Comparison of ENCODE assay signal across 15 mouse cellular contexts in the genomic region with DNA sequence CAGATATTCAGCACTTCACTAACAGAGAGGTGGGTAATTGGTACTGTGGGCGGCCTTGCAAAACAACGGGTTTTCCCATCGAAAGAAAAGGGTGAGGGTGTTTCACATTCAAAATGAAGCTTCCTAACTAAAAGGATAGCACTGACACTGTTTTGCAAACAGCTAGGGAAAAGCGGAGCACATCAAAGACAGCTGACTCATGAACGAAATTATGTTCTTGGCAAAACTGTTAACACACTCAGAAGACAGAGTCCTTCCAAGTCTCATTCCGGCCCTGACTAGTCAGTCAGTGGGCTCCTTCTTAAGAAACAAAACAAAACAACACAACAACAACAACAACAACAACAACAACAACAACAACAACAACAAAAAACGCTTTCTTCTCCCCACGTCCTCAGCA. TPM values are rescaled to one million over a fixed set of nuclear protein-coding genes. Genes with fewer than 3 reads are reported as not detected.
DNase-seq lines count a peak whose midpoint lies in the region; ATAC-seq lines count a peak whose summit lies in the region.
"Had no signal": no experiment of that assay in that cellular context is flagged by ENCODE, and none has a peak within 500 bp of the region (broad histone marks: within the 10 kb centered on the region; RNA-seq: fewer than 3 reads in every experiment).

No protein-coding gene starts in this region.

- H3K4me2 ChIP-seq in heart, embryonic 11.5 days: no peak overlapping the region
- H3K4me2 ChIP-seq in midbrain, embryonic 13.5 days (replicated peaks): no peak overlapping the region
- H3K4me2 ChIP-seq: limb, embryonic 13.5 days had no signal

- no peak overlapping the region for H3K9ac ChIP-seq in heart, embryonic 11.5 days (ENCODE audit: low read depth, low read length)
- H3K9ac ChIP-seq in midbrain, embryonic 13.5 days (replicated peaks): no peak overlapping the region
- H3K9ac ChIP-seq: limb, embryonic 13.5 days had no signal

- H3K4me1 ChIP-seq in heart, embryonic 10.5 days: peaks cover 77% of the 10 kb centered on the region
- H3K4me1 ChIP-seq in heart, embryonic 11.5 days (ENCODE audit: control insufficient read depth, insufficient read depth, low read length): peaks cover 67% of the 10 kb centered on the region
- peaks cover 12% of the 10 kb centered on the region for H3K4me1 ChIP-seq in midbrain, embryonic 10.5 days
- no peaks in the 10 kb centered on the region for H3K4me1 ChIP-seq in midbrain, embryonic 13.5 days (replicated peaks)

- H3K4me3 ChIP-seq in heart, embryonic 10.5 days: no peak overlapping the region
- no peak overlapping the region for H3K4me3 ChIP-seq in heart, embryonic 11.5 days (ENCODE audit: low read depth, low read length)
- no peak overlapping the region for H3K4me3 ChIP-seq in midbrain, embryonic 10.5 days
- no peak overlapping the region for H3K4me3 ChIP-seq in midbrain, embryonic 13.5 days (replicated peaks)
- H3K4me3 ChIP-seq: erythroblast, embryonic 14.5 days; left cerebral cortex, adult 2 months; limb, embryonic 13.5 days had no signal

- no peaks in the 10 kb centered on the region for H3K9me3 ChIP-seq in heart, embryonic 10.5 days
- no peaks in the 10 kb centered on the region for H3K9me3 ChIP-seq in heart, embryonic 11.5 days (replicated peaks; ENCODE audit: control insufficient read depth, low read length)
- H3K9me3 ChIP-seq in midbrain, embryonic 10.5 days (replicated peaks): no peaks in the 10 kb centered on the region
- H3K9me3 ChIP-seq in midbrain, embryonic 13.5 days: no peaks in the 10 kb centered on the region
- H3K9me3 ChIP-seq: limb, embryonic 13.5 days had no signal

- H3K36me3 ChIP-seq in heart, embryonic 10.5 days: no peaks in the 10 kb centered on the region
- H3K36me3 ChIP-seq in heart, embryonic 11.5 days (ENCODE audit: control insufficient read depth, insufficient read depth, low read length): no peaks in the 10 kb centered on the region
- no peaks in the 10 kb centered on the region for H3K36me3 ChIP-seq in midbrain, embryonic 10.5 days
- H3K36me3 ChIP-seq in midbrain, embryonic 13.5 days: no peaks in the 10 kb centered on the region
- H3K36me3 ChIP-seq: limb, embryonic 13.5 days had no signal

- H3K27me3 ChIP-seq in heart, embryonic 10.5 days (ENCODE audit: insufficient read depth, poor library complexity, severe bottlenecking): no peaks in the 10 kb centered on the region
- H3K27me3 ChIP-seq in heart, embryonic 11.5 days (ENCODE audit: control insufficient read depth, insufficient read depth, low read length): no peaks in the 10 kb centered on the region
- H3K27me3 ChIP-seq in midbrain, embryonic 10.5 days (ENCODE audit: low read depth, poor library complexity, severe bottlenecking): no peaks in the 10 kb centered on the region
- no peaks in the 10 kb centered on the region for H3K27me3 ChIP-seq in midbrain, embryonic 13.5 days
- H3K27me3 ChIP-seq: limb, embryonic 13.5 days had no signal

- H3K27ac ChIP-seq in heart, embryonic 10.5 days: peak overlapping the region; percentile 72
- H3K27ac ChIP-seq in heart, embryonic 11.5 days (ENCODE audit: low read depth, low read length): no peak overlapping the region
- H3K27ac ChIP-seq in midbrain, embryonic 10.5 days (replicated peaks): 0 out of 2 replicates have a peak overlapping the region, but pooled peaks have one; percentile 42
- no peak overlapping the region for H3K27ac ChIP-seq in midbrain, embryonic 13.5 days
- H3K27ac ChIP-seq: left cerebral cortex, adult 2 months; limb, embryonic 13.5 days; macrophage had no signal

- ATAC-seq in heart, embryonic 11.5 days (replicated peaks; ENCODE audit: insufficient number of reproducible peaks, low FRiP score, low TSS enrichment): no peak
- no peak for ATAC-seq in midbrain, embryonic 13.5 days
- ATAC-seq: intestine, postnatal 0 days had no signal

- 68% methylated on average over 8 of the region's 8 CpGs for WGBS in heart, embryonic 10.5 days
- WGBS in heart, embryonic 11.5 days (ENCODE audit: insufficient replicate concordance): 54% methylated on average over 8 of the region's 8 CpGs
- WGBS in midbrain, embryonic 10.5 days: 81% methylated on average over 8 of the region's 8 CpGs
- 81% methylated on average over 8 of the region's 8 CpGs for WGBS in midbrain, embryonic 13.5 days

- peak; percentile 26 for DNase-seq in adrenal gland, postnatal 14 days
- no peak for DNase-seq in adrenal gland, postnatal 10 days
- DNase-seq in heart, embryonic 10.5 days (ENCODE audit: low spot score): no peak
- DNase-seq in midbrain, embryonic 10.5 days (ENCODE audit: low spot score): no peak
- no peak for DNase-seq in urinary bladder, adult 18-20 months (ENCODE audit: low spot score in 2 of 2)
- DNase-seq in thymus, postnatal 14 days: no peak
- DNase-seq: cerebellum, adult 2 months had no signal

RNA-seq across cellular contexts. Expression of gene Ror2, which starts 10.1 kb away (rescaled TPM):
- total RNA-seq in adrenal gland, postnatal 14 days (2021): 6.7 and 8.3 TPM in 2 replicates
- 1 to 10 TPM; 6.7 to 8.5 TPM for total RNA-seq in adrenal gland, postnatal 10 days (2021)
- 25.8 and 27.8 TPM in 2 replicates for polyA plus RNA-seq in heart, embryonic 10.5 days (2016; fragmentation: Nextera tagmentation; extraction: Ambion mirVana)
- polyA plus RNA-seq in heart, embryonic 11.5 days (2014; fragmentation: Nextera tagmentation; extraction: Ambion mirVana): 10.2 and 12.6 TPM in 2 replicates
- polyA plus RNA-seq in midbrain, embryonic 10.5 days (2016; fragmentation: Nextera tagmentation; extraction: Ambion mirVana): 9.7 and 11.0 TPM in 2 replicates
- 1.9 and 3.5 TPM in 2 replicates for polyA plus RNA-seq in midbrain, embryonic 13.5 days (2015; fragmentation: Nextera tagmentation; extraction: Ambion mirVana)
- total RNA-seq: neutrophil, adult 5-6 weeks had no signal
- polyA plus RNA-seq: erythroblast, embryonic 14.5 days; macrophage had no signal

Comparison
In these comparisons a context has a peak if more than half of its experiments do, and no peak if none do; other contexts are left out.
1. H3K27ac ChIP-seq: peak in heart, embryonic 10.5 days (single experiment) and midbrain, embryonic 10.5 days (single experiment); none in heart, embryonic 11.5 days (single experiment) and midbrain, embryonic 13.5 days (single experiment).